Mouse (Mus musculus): Measurements from ENCODE around the gene Abcc9. TPM values are rescaled to one million over a fixed set of nuclear protein-coding genes. Genes with fewer than 3 reads are reported as not detected.
A peak's percentile ranks its signal among the peaks of the same experiment; 100 is the strongest.
"Not testable (repeated sequence)": the region's sequence is repeated elsewhere in the genome, so short reads cannot be mapped to it uniquely, and the experiment has no call there.

The Abcc9 gene
- total RNA-seq, 2 experiments from 2014 or later, result not detected

GRCm38 (mm10) chr6:142706688-142707087, 4.6 kb upstream of the Abcc9 start:
- peak; percentile 57; the same call in 1 of the 2 replicates for ATAC-seq (replicated peaks; ENCODE audit: poor library complexity)

DNA sequence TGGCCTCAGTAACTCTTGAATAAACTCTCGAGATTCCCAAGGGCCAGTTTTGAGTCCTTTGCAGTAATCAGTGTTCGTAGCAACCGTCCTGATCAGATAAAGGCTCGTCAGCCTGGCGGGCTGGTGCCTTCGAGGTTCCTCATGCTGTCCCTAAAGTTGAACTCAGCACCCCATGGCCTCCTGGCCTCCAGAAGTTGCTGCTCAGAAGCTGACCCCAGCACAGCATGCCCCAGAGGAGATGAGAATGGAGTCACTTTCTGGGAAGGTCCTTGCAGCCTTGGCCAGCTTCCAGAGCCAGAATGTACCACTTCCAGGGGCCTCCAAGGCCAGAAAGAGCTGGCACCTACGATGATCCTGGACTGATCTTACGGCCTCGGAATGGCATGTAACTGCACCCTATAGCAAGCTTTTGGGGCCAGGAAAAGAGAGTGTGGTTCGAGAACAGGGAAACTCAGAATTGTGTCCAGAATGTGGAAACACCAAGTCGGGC, 1.4 kb upstream of the Abcc9 start:
- no peak for ATAC-seq (replicated peaks; ENCODE audit: poor library complexity)

- no peak for ATAC-seq (replicated peaks; ENCODE audit: poor library complexity)
These were observed 954 bp downstream of the Abcc9 start for GRCm38 (mm10) chr6:142701161-142701560.

DNA sequence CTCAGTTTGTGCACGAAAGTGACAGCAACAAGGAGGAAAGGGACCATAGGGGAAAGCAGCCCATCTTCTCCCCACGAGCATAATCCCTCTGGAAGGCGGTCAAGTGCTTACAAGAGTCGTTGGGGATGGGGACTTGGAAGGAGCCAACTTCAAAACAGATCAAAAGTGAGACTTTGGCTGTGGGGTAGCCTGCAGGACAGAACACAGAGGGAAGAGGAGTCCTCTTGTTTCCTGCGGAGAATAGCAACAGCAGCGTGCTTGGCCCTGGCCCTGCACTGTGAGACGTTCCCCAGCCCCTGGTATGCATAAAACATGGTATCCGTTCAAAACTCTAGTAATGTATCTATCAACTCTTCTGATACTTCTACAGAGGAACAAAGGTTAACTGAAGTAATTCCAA, 1.4 kb downstream of the Abcc9 start:
- ATAC-seq (replicated peaks; ENCODE audit: poor library complexity), result no peak

GRCm38 (mm10) chr6:142692085-142692484, 10.0 kb downstream of the Abcc9 start:
- ATAC-seq (replicated peaks; ENCODE audit: poor library complexity), result no peak

- ATAC-seq (replicated peaks; ENCODE audit: poor library complexity), result no peak
These were observed 12.4 kb downstream of the Abcc9 start for GRCm38 (mm10) chr6:142689673-142690072.

DNA sequence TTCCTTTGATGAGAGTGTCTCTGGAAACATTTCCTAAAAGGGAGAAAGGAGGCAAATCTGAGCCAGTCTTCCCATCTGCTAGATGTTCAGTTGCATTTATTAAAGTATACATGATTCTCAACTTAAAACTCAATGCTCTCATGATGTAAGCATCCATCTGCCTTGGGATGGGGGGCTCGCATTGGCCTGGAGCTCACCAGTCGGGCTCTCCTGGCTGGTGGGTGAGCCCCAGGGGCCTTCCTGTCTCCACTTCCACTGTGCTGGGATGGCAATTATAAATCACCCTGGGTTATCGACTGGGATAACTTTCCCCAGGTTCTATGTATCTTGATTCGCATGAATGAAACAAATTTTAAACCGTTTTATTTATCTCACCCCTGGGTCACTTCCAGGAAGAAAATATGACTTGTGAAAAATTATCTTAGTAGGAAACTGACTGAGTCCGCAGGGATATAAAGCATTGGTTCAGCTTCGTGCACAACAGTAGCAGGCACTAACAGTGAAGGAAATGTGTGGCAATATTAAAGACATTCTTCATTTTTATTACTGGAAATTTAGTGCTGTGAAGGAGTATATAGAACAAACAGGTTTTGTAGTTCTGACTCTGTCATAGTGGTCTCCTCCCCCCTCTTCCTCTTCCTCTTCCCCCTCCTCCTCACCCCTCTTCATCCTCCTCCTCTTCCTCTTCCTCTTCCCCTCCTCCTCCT, 19.0 kb downstream of the Abcc9 start:
- no peak for ATAC-seq (replicated peaks; ENCODE audit: poor library complexity)

GRCm38 (mm10) chr6:142670021-142670420, 32.1 kb downstream of the Abcc9 start:
- no peak for ATAC-seq (replicated peaks; ENCODE audit: poor library complexity)

DNA sequence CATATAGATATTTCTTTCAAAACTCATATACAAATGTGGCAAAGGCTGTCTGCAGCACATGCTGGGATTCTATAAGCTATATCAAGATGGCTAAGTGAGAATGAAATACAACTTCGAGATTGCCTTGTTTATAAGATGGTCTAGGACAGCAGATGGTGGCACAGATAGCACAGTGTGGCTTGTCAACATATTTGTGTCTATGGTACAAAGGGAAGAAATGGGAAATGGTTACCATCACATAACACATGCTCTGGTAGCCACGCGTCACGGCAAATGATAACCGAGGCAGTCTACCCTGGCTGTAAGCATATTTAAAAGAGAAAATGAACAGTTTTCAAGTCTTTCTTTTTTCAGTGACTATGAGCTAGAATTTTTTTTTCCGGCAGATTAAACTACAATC, 32.8 kb downstream of the Abcc9 start:
- ATAC-seq (replicated peaks; ENCODE audit: poor library complexity), result no peak

GRCm38 (mm10) chr6:142668831-142669230, 33.3 kb downstream of the Abcc9 start:
- ATAC-seq (replicated peaks; ENCODE audit: poor library complexity), result no peak

GRCm38 (mm10) chr6:142668419-142668766, 33.7 kb downstream of the Abcc9 start:
- no peak for ATAC-seq (replicated peaks; ENCODE audit: poor library complexity)

DNA sequence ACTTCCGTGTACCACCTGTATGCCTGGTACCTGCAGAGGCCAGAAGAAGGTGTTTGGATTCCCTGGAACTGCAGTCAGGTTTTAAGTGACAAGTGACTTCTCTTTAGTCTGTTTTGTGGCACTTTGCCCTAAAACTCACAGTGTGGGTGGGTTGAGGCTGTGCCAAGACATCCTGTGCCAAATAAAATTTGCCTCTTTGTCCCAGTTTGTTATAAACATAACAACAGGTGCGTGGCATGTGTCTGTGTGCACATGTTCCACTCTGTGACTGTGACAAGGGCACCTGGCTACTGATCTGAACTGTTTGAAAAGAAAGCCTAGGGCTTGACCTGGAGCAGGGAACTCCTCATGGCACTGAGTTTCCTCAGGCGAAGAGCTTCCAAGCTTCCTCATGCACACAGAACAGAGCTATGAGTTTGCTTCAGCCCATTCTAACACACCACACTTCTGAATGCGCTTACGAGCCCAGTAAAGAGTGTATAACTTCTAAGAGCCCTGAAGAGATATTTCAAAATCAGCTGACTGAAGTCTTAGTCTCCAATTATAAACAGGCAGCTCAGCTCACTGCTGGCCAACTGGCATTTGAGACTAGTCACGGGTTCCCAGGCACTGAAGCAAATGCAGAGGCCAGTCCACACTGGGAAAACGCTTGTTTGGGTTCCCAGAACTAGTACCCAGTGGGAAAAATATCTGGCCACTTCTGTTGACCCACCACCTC, 34.3 kb downstream of the Abcc9 start:
- no peak for ATAC-seq (replicated peaks; ENCODE audit: poor library complexity)

- not testable (repeated sequence) for ATAC-seq (replicated peaks; ENCODE audit: poor library complexity)
These were observed 40.1 kb downstream of the Abcc9 start for GRCm38 (mm10) chr6:142662056-142662455.

- ATAC-seq (replicated peaks; ENCODE audit: poor library complexity), result peak; percentile 91
These were observed 43.1 kb downstream of the Abcc9 start for GRCm38 (mm10) chr6:142659038-142659437.

- ATAC-seq (replicated peaks; ENCODE audit: poor library complexity), result no peak
These were observed 47.6 kb downstream of the Abcc9 start for GRCm38 (mm10) chr6:142654561-142654960.

- peak; percentile 66 for ATAC-seq (replicated peaks; ENCODE audit: poor library complexity)
These were observed 49.9 kb downstream of the Abcc9 start for GRCm38 (mm10) chr6:142652175-142652574.

GRCm38 (mm10) chr6:142649331-142649730, 52.8 kb downstream of the Abcc9 start:
- no peak for ATAC-seq (replicated peaks; ENCODE audit: poor library complexity)

DNA sequence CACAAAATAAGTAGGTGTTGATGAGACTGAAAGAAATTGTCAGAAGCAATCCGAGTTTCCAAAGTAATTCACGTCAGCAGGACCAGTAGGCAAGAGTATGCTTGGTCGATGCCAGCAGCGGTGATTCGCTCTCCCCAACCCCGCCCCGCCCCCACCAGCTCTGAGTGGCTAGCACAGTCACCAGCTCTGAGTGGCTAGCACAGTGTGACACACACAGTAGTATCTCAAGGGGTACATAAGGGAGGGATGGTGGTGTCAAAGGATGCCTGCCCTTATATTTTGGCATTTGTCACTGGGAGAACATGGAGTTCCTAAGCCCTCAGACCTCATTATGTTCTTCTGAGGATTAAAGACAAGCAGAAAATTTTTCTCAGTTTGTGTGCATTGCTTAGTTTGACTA, 56.6 kb downstream of the Abcc9 start:
- no peak for ATAC-seq (replicated peaks; ENCODE audit: poor library complexity)

DNA sequence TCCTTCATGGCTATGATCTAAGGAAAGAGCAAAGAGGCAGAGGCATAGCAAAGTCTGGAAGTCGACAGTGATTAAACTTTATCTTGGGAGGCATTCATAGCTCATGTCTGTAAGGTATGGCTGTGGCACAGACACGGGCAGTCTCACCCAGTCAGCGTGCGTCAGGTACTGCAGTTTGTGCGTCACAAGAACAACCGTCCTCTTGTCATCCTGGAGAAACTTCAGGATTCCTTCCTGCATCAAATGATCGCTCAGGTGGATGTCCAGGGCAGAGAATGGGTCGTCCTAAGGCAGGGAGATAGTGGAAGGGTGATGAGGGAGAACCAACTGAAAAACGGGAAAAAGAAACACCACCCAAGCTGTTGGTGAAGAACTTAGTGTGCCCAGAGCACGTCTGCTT, 62.8 kb downstream of the Abcc9 start:
- no peak for ATAC-seq (replicated peaks; ENCODE audit: poor library complexity)

- ATAC-seq (replicated peaks; ENCODE audit: poor library complexity), result no peak
These were observed 66.5 kb downstream of the Abcc9 start for GRCm38 (mm10) chr6:142635654-142636053.

GRCm38 (mm10) chr6:142635185-142635583, 66.9 kb downstream of the Abcc9 start:
- ATAC-seq (replicated peaks; ENCODE audit: poor library complexity), result no peak

- ATAC-seq (replicated peaks; ENCODE audit: poor library complexity), result no peak
These were observed 67.5 kb downstream of the Abcc9 start for GRCm38 (mm10) chr6:142634530-142635184.

All from megakaryocyte progenitor cell, adult 5-6 weeks (primary cell).